Mouse (Mus musculus) v-Abl transformed pro-B cells (cell line): ENCODE measurements at regions not wholly inside any gene's neighbourhood (a gene's known extent, or its start where the extent isn't known, plus 50 kb on each side); places are given as distances from the start of the nearest gene placed in this dataset.

Experiments used
- in situ Hi-C, 2 experiments: fragments of 400-800 bp; cut with MboI; formaldehyde crosslinking; loops; one replicate each; pipeline ENCODE4 v1.15.1; 2025; ENCODE audit not compliant: unreplicated experiment in 2 of 2

- in situ Hi-C loops = loop anchor here (10.0 to 25.0 kb wide), 2 partner anchors 116 to 338 kb away; partner anchors contain the start of genes Ndufa4 (in 1 of the 2) and Phf14 (in 1 of the 2)
These were observed 110.9 kb downstream of the Ndufa4 start for GRCm38 (mm10) chr6:11796361-11796760.

GRCm38 (mm10) chr6:11793366-11793765, 113.9 kb downstream of the Ndufa4 start:
- in situ Hi-C loops = loop anchor here (10.0 to 25.0 kb wide), 2 partner anchors 119 to 341 kb away; partner anchors contain the start of genes Ndufa4 (in 1 of the 2) and Phf14 (in 1 of the 2)

- in situ Hi-C loops = loop anchor here (10.0 to 25.0 kb wide), 2 partner anchors 120 to 343 kb away; partner anchors contain the start of genes Ndufa4 (in 1 of the 2) and Phf14 (in 1 of the 2)
These were observed 115.1 kb downstream of the Ndufa4 start for GRCm38 (mm10) chr6:11792186-11792585.

- in situ Hi-C loops = loop anchor here (10.0 to 25.0 kb wide), 2 partner anchors 121 to 344 kb away; partner anchors contain the start of genes Ndufa4 (in 1 of the 2) and Phf14 (in 1 of the 2)
These were observed 116.2 kb downstream of the Ndufa4 start for GRCm38 (mm10) chr6:11791056-11791455.

- in situ Hi-C loops = loop anchor here in 1 of 2 experiments (10.0 kb wide), 1 partner anchor 491 kb away; no protein-coding TSS in a partner anchor
These were observed 133.3 kb downstream of the Ndufa4 start for GRCm38 (mm10) chr6:11773992-11774391.

GRCm38 (mm10) chr6:11762912-11763311, 144.4 kb downstream of the Ndufa4 start:
- in situ Hi-C loops = no loop called here

- in situ Hi-C loops = no loop called here
These were observed 169.6 kb downstream of the Ndufa4 start for GRCm38 (mm10) chr6:11737667-11738066.

GRCm38 (mm10) chr6:11731126-11731525, 176.2 kb downstream of the Ndufa4 start:
- in situ Hi-C loops = no loop called here

GRCm38 (mm10) chr6:11730667-11731066, 176.6 kb downstream of the Ndufa4 start:
- in situ Hi-C loops = no loop called here

GRCm38 (mm10) chr6:11727806-11728205, 179.5 kb downstream of the Ndufa4 start:
- in situ Hi-C loops = no loop called here

- in situ Hi-C loops = no loop called here
These were observed 179.9 kb downstream of the Ndufa4 start for GRCm38 (mm10) chr6:11727370-11727769.

- in situ Hi-C loops = no loop called here
These were observed 183.8 kb downstream of the Ndufa4 start for GRCm38 (mm10) chr6:11723519-11723918.

GRCm38 (mm10) chr6:11720274-11720673, 187.0 kb downstream of the Ndufa4 start:
- in situ Hi-C loops = no loop called here

- in situ Hi-C loops = no loop called here
These were observed 196.7 kb downstream of the Ndufa4 start for GRCm38 (mm10) chr6:11710581-11710980.

GRCm38 (mm10) chr6:11709465-11709864, 197.8 kb downstream of the Ndufa4 start:
- in situ Hi-C loops = no loop called here
